Mouse (Mus musculus) urinary bladder, postnatal 36 days (tissue): ENCODE data around the gene Scel.

ENCODE experiments used
- DNase-seq, 2 experiments: peaks; one replicate each; pipeline ENCODE4 v3.0.0; 2022; ENCODE audit warnings: low spot score in 2 of 2, mixed read lengths in 1 of 2

Gene Scel

DNA sequence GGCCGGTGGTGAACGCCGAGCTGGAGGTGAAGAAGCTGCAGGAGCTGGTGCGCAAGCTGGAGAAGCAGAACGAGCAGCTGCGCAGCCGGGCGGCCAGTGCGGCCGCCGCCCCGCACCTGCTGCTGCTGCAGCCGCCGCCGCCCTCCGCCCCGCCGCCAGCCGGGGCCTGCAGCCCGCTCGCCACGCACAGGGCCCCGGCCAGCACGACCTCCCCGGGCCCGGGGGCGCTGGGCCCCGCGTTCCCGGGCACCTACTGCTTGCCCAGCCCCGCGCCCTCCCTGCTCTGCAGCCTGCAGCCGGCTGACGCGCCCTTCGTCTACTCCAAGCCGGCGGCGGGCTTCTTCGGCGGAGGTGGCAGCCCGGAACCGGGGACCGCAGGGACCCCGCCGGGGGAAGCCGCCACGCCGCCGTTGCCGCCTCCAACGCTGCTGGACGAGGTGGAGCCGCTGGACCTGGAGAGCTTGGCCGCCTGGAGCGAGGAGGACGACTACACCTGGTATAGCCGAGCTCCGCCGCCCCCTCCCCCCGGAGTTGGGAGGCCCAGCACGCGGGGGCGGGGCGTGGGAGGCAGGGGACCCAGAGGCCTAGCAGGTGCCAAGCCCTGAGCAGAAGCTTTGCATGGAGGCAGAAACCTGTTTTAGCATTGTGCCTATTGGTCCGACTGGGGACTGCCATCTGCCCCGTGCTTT is 137.4 kb downstream of the Scel start:
- peak; percentile 10 to 14 for DNase-seq

DNA sequence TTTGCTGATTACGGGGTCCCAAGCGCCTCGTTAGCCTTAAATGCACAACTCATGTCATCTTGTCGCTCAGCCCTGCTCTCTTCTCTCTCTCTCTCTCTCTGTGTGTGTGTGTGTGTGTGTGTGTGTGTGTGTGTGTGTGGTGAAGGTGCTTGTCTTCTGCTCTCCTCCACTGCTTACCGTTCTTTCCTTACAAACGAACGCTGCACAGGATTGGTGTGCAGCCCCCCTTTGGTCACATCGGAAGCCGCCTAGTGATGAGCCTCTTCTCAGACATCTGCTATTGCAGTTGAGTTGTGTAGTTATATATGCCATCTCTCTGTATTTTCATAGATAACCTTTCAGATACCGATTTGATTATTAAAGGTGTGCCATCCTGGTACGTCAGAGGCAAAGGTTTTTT is 138.0 kb downstream of the Scel start:
- DNase-seq = no peak

DNA sequence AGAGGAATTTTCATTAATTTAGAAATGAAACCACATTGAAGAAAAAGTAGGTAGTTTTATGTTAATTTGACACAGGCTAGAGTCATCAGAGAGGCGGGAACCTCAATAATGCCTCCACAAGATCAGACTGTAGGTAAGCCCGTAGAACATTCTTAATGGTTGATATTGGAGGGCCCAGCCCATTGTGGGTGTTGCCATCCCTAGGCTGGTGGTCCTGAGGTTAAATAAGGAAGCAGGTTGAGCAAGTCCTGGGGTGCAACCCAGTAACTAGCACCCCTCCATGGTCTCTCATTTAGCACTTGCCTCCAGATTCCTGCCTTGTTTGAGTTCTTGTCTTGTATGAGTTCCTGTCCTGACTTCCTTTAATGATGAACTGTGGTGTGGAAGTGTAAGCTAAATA is 138.4 kb downstream of the Scel start:
- no peak for DNase-seq

DNA sequence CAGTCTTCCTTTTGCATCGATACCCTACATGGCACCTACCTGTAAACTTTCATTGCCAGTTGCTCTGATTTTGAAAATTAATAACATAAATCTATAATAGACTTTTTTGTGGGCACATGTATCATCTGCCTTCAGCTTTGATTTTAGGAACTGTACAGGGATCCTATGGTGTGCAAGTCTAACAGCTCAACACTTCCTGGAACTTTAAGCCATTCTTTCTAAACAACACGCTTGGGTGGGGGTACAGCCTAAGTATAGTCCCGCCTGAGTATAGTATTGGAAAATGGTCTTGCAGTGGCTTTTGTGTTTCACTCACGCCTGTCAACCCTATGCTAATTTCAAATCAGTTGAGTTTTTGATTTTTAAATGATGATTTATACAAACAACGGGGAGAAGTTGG is 139.4 kb downstream of the Scel start:
- no peak for DNase-seq

DNA sequence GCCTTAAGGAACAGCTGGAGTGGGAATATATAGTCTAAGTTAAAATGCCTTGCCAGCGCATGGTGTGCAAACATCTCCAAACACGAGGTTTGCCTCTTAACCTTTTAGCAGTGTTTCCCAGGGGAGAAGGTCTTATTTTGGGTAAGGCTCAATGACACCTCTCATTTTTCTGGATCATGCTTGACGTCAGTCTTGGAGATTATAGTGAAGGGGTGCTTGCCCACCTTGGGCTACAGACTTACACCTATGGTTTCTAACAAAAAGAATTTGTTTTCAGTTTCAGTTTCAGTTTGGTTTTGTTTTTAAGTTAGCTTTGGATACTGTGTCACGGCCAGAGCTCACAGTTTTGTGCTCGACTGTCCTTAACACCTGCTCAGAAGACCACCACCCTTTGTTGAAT is 140.7 kb downstream of the Scel start:
- DNase-seq = no peak

DNA sequence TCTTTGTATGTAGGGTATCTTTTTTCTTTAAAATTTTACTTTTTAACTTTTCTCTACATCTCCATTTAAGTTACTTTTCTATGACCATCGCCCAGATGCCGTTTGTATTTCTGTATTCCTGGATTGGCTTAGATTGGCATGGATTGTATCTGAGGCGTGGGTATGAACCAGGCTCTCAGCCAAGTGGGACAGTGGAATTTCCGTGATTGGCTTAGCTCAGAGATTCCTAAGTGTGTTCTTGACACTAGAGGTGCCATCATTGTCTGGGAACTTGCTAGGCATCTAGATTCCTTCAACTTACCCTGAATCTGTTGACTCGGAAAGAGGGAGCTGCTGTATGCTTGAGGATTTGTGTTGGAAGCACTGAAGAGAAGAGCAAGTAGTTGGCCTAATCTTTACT is 142.3 kb downstream of the Scel start:
- no peak for DNase-seq

DNA sequence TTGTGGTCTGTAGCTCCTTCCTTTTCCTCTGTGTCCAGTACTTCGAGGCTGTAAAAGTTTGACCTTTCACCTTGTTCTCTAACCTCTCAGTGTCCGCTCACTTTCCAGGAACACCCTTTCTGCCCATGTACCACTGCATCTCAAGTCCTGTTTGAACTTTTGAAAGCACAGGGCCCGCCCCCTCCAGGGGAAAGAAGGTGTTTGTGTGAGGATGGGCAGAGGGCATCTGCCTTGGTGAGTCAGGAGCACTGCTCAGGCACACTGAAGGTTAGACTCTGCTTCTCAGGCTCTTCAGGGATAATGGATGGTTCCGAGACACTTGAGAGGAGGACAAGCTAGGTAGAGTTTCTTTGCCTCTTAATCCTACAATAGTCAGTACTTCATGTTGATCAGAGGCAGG is 144.7 kb downstream of the Scel start:
- DNase-seq = no peak
